Mouse (Mus musculus) hindbrain, embryonic 15.5 days (tissue): ENCODE data around the gene Plscr3. TPM values are rescaled to one million over a fixed set of nuclear protein-coding genes. Genes with fewer than 3 reads are reported as not detected.
A peak's percentile ranks its signal among the peaks of the same experiment; 100 is the strongest.

Source experiments
- ATAC-seq: fragments of 200-750 bp; cut with Nextera tagmentation; 2 replicates; pipeline ENCODE4 v1.8.0; 2017; ENCODE audit warnings: low read depth, moderate number of reproducible peaks, moderate TSS enrichment; ENCODE audit not compliant: low FRiP score
- H3K27ac ChIP-seq: fragments of 300-500 bp; sonication (generic); replicated peaks from 2 replicates; pipeline ENCODE4 v1.5.1; 2015; ENCODE audit warnings: mild to moderate bottlenecking, inconsistent platforms
- H3K27me3 ChIP-seq: fragments of 300-500 bp; sonication (generic); 2 replicates; pipeline ENCODE4 v1.6.1; 2015; ENCODE audit warnings: control low read depth, inconsistent platforms
- H3K36me3 ChIP-seq: fragments of 300-500 bp; sonication (generic); 2 replicates; pipeline ENCODE4 v1.6.1; 2015; ENCODE audit warnings: control low read depth, inconsistent platforms
- H3K4me1 ChIP-seq: fragments of 300-500 bp; sonication (generic); replicated peaks from 2 replicates; pipeline ENCODE4 v1.6.1; 2015; ENCODE audit warnings: control low read depth, inconsistent platforms
- H3K4me2 ChIP-seq: fragments of 300-500 bp; sonication (generic); 2 replicates; pipeline ENCODE4 v1.6.1; 2015; ENCODE audit warnings: moderate library complexity, mild to moderate bottlenecking, inconsistent platforms
- H3K4me3 ChIP-seq: fragments of 300-500 bp; sonication (generic); 2 replicates; pipeline ENCODE4 v1.5.1; 2015; ENCODE audit warnings: mild to moderate bottlenecking, inconsistent platforms
- H3K9ac ChIP-seq: fragments of 300-500 bp; sonication (generic); 2 replicates; pipeline ENCODE4 v1.6.1; 2015; ENCODE audit warnings: inconsistent platforms
- H3K9me3 ChIP-seq: fragments of 300-500 bp; sonication (generic); 2 replicates; pipeline ENCODE4 v1.6.1; 2016; ENCODE audit warnings: control low read depth, inconsistent platforms
- WGBS: fragments of 180-500 bp; shearing (Covaris S2); methylation state at CpG from one replicate; pipeline ENCODE4 v1.1.7; 2015; 5-methylcytosine and 5-hydroxymethylcytosine counted together
- polyA plus RNA-seq: library from polyadenylated mRNA; unstranded; fragments of >200 nt; fragmentation: Nextera tagmentation; extraction: Ambion mirVana; gene quantifications from 2 replicates; pipeline ENCODE4 v1.2.1, GENCODE M21; 2015

Plscr3 gene
- polyA plus RNA-seq, 1 experiment from 2014 or later, result 47.5 TPM

DNA sequence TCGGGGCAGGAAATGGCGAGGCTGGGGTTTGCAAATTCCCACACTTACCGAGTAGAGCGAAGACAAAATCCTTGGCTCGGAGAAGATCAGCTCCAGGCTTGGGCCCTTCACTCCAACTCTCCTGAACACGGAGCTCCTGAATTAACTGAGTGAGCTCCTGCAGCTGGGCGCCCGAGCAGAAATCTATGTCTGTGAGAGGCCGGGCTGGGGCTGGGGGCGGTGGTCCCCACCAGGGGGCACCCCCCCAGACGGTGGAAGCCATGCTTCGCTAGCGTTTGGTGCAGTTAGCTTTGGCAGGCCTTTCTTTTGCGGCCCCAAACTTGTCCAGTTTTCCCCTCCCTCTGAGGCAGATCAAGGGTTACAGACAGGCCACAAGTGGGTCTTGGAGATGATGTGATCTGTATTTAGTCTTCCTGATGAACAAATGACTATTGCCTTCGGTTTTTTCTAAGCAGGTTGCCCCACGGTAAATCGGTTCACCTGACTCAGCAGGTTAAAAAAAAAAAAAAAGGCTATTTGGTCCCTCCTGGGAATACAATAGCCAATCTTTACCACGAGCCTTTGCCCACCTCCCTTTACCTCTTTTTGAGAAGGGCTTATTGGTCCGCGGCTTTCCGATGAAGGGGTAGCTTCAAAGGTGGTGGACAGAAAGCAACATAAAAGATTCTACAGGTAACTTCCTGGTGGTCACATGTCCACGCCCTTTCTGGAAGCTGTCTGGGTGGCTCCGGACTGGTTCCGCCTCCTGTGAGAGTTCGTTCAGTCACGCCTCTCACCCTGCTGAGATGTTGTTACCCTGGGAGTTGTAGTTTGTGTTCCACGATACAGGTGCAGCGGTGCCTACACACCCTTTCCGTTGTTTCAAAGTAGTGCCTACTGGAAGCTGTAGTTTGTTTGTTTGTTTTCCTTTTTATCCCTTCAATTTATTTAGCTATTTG, 40.9 kb upstream of the Plscr3 start, which contains the start of gene Tmem102:
Gene Tmem102 (minus strand): TSS at position 653 of the 938 bp plus-strand sequence.
- H3K36me3 ChIP-seq, result no peaks in the 10 kb centered on the region
- no peak within 1 kb of the TSS for H3K27ac ChIP-seq
- no peak for ATAC-seq
- no peaks in the 10 kb centered on the region for H3K9me3 ChIP-seq
- H3K4me2 ChIP-seq, result peak within 1 kb of the TSS; percentile 94
- H3K9ac ChIP-seq, result no peak within 1 kb of the TSS
- peaks cover 24% of the 10 kb centered on the region for H3K27me3 ChIP-seq
- peak within 1 kb of the TSS; percentile 69 for H3K4me3 ChIP-seq
- H3K4me1 ChIP-seq, result peaks cover 45% of the 10 kb centered on the region
- 5% methylated on average over 29 of the region's 29 CpGs for WGBS

DNA sequence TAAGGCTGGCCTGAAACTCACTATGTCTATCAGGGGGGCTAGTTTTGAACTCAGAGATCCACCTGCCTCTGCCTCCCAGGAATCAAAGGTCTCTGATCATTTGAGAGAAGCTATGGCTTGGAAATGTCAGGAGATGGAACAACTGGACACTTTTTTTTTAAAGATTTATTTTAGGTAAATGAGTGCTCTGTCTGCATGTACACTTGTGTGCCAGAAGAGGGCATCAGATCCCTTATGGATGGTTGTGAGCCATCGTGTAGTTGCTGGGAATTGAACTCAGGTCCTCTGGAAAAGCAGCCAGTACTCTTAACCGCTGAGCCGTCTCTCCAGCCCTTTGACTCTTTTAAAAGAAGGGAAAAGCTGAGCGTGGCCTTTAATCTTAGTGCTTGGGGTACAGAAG, 39.8 kb upstream of the Plscr3 start:
- H3K27ac ChIP-seq, result no peak overlapping the region
- H3K27me3 ChIP-seq, result peaks cover 24% of the 10 kb centered on the region
- H3K36me3 ChIP-seq, result no peaks in the 10 kb centered on the region
- ATAC-seq, result no peak
- H3K9ac ChIP-seq, result no peak overlapping the region
- H3K4me1 ChIP-seq, result peaks cover 38% of the 10 kb centered on the region
- no peak overlapping the region for H3K4me2 ChIP-seq
- H3K4me3 ChIP-seq, result no peak overlapping the region
- WGBS, result 78% methylated on average over 4 of the region's 4 CpGs
- H3K9me3 ChIP-seq, result no peaks in the 10 kb centered on the region

DNA sequence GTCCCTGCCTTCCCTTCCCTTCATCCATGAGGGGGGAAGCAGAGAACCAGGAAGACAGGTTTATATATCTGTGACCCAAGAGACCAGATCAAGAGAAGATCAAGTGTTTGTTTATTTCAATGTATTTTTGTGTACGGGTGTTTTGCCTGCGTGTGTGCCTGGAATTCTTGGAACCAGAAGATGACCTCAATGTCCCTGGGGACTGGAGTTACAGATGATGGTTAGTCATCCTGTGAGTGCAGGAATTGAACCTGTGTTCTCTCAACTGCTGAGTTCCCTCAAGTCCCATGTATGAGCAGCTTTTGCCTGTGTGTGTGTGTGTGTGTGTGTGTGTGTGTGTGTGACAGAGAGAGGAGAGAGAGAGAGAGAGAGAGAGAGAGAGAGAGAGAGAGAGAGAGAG, 38.5 kb upstream of the Plscr3 start:
- H3K4me2 ChIP-seq, result no peak overlapping the region
- no peak overlapping the region for H3K27ac ChIP-seq
- H3K27me3 ChIP-seq, result peaks cover 24% of the 10 kb centered on the region
- peaks cover 25% of the 10 kb centered on the region for H3K4me1 ChIP-seq
- no peaks in the 10 kb centered on the region for H3K9me3 ChIP-seq
- no peaks in the 10 kb centered on the region for H3K36me3 ChIP-seq
- no peak for ATAC-seq
- H3K4me3 ChIP-seq, result no peak overlapping the region
- 74% methylated on average over 2 of the region's 2 CpGs for WGBS
- no peak overlapping the region for H3K9ac ChIP-seq

DNA sequence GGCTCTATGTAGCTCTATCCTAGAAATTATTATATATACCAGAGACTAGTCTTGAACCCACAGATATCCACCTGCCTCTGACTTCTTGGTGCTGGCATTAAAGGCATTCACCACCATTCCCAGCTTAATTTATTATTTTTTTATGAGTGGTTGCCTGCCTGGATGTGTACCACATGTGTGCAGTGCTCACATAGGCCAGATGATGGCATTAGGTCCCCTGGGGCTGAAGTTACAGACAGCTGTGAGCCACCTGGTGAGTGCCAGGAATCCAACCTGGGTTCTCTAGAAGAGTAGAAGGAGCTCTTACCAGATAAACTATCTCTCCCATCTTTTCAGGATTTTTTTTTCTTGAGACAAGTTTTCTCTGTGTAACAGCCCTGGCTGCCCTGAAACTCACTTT, 35.9 kb upstream of the Plscr3 start:
- Histone ChIP-seq H3K27me3 (peaks cover 16% of the 10 kb centered on the region), H3K27ac (no peak overlapping the region), H3K4me3 (no peak overlapping the region), H3K9ac (no peak overlapping the region), H3K36me3 (no peaks in the 10 kb centered on the region), H3K4me1 (no peaks in the 10 kb centered on the region), H3K9me3 (no peaks in the 10 kb centered on the region), H3K4me2 (no peak overlapping the region)
- no peak for ATAC-seq

DNA sequence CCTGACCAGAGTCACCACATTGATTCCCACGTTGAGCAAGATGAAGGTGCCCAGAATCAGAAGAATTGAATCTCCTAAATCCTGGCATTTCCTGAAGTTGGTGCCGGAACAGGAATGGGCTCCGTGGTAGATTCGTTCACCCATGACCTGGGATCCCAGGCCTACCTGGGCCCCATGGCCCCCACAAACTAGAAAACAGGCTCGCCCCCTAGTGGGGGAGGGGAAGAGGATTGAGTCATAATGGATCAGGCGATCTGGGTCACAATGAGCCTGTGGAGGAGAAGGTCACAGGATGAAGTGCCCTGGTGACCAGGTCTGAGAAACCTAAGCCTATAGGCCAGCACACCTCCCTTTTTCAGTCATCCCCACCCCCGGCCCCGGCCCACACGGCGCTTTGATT, 31.0 kb upstream of the Plscr3 start, which contains the start of gene Gm39566:
Gene Gm39566 (minus strand): TSS at position 144 of the 400 bp plus-strand sequence.
- no peak for ATAC-seq
- Histone ChIP-seq H3K9me3 (no peaks in the 10 kb centered on the region), H3K27me3 (no peaks in the 10 kb centered on the region), H3K4me3 (no peak within 1 kb of the TSS), H3K4me1 (no peaks in the 10 kb centered on the region), H3K9ac (no peak within 1 kb of the TSS), H3K27ac (no peak within 1 kb of the TSS), H3K4me2 (no peak within 1 kb of the TSS), H3K36me3 (no peaks in the 10 kb centered on the region)
- WGBS, result 66% methylated on average over 10 of the region's 10 CpGs

DNA sequence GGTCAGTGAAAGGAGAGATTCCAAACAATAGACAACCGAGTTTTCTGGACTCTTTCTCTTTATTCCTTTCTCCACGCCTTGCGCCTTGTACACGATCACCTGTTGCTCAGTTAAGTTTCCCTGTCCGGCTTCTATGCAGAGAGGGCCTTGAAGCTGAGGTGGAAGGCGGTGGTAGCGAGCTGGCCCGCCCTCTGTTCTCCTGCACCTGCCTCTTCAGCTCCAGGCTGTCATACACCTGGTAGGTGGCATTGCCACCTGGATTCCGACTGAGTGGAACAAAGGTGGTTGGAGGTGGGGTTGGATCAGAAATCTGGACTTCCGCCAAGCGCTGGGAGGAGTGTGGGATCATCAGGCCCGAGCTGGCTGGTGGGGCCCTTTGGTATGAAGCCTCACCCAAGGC, 29.7 kb upstream of the Plscr3 start:
- H3K4me3 ChIP-seq, result no peak overlapping the region
- ATAC-seq, result no peak
- H3K27me3 ChIP-seq, result no peaks in the 10 kb centered on the region
- 92% methylated on average over 12 of the region's 12 CpGs for WGBS
- H3K9ac ChIP-seq, result no peak overlapping the region
- no peak overlapping the region for H3K27ac ChIP-seq
- H3K4me1 ChIP-seq, result no peaks in the 10 kb centered on the region
- no peaks in the 10 kb centered on the region for H3K36me3 ChIP-seq
- H3K4me2 ChIP-seq, result no peak overlapping the region
- H3K9me3 ChIP-seq, result no peaks in the 10 kb centered on the region

DNA sequence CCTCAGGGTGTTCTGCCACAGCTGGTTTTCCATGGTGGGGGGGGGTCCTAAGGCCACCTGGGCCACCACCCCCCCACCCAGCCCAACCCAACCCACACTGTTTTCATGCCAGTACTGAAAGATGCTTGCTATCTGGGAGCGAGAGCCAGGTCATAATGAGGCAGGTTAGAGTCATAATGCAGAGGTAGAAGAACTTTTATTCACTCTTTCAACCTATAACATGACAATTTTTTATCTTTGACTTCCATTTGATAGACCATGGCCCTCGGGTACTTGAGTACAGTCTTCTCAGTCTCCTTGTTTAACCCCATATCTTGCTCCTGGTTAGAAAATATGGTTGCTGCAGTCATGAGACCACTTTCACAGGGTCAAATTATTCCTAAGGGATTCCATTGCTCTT, 27.8 kb upstream of the Plscr3 start, which contains the start of gene Spem2:
Gene Spem2 (minus strand): TSS at position 101 of the 400 bp plus-strand sequence.
- H3K4me3 ChIP-seq, result no peak within 1 kb of the TSS
- H3K9me3 ChIP-seq, result no peaks in the 10 kb centered on the region
- no peaks in the 10 kb centered on the region for H3K4me1 ChIP-seq
- ATAC-seq, result no peak
- H3K9ac ChIP-seq, result no peak within 1 kb of the TSS
- no peak within 1 kb of the TSS for H3K4me2 ChIP-seq
- H3K27me3 ChIP-seq, result no peaks in the 10 kb centered on the region
- 88% methylated on average over 2 of the region's 2 CpGs for WGBS
- no peak within 1 kb of the TSS for H3K27ac ChIP-seq
- no peaks in the 10 kb centered on the region for H3K36me3 ChIP-seq

DNA sequence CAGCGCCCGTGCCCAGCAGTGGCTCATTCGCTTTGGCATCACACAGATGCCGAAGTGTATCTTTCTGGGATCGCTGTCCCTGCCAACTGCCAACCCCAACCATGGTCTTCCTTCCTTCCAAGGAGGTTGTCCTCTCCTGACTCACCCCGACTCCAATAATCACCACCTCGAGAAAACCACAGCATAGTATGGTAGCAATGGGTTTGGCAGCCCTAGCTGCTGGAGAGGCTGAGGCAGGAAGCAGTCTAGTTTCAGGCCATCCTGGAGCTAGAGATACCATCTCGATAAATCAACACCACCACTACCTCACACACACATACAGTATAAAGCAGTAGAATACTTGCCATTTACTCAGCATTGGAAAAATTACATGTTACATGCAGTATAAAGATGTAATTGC, 27.3 kb upstream of the Plscr3 start:
- H3K4me1 ChIP-seq, result no peaks in the 10 kb centered on the region
- H3K9me3 ChIP-seq, result no peaks in the 10 kb centered on the region
- H3K4me2 ChIP-seq, result no peak overlapping the region
- WGBS, result 94% methylated on average over 8 of the region's 8 CpGs
- no peak overlapping the region for H3K27ac ChIP-seq
- H3K9ac ChIP-seq, result no peak overlapping the region
- H3K36me3 ChIP-seq, result no peaks in the 10 kb centered on the region
- no peaks in the 10 kb centered on the region for H3K27me3 ChIP-seq
- H3K4me3 ChIP-seq, result no peak overlapping the region
- no peak for ATAC-seq

DNA sequence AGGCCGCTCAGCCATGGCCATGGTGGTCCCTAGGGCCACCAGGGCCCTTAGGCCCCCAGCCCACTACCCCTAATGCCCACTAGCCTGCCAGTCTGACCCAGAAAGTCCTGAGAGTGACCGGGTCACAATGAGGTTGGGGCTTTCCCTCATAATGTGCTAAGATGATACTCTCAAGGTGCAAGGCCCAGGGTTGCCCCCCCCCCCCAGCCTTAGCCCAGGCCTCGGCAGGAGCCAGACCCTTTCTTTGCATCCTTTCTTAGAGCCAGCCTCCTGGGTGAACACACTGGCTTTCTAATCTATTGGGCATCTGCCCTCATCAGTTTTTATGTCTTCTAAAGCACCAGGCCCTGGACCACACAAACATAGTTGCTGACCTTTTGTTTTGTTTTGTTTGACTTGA, 24.1 kb upstream of the Plscr3 start, which contains the start of gene Spem1:
Gene Spem1 (minus strand): TSS at position 101 of the 400 bp plus-strand sequence.
- H3K4me1 ChIP-seq, result no peaks in the 10 kb centered on the region
- H3K27me3 ChIP-seq, result no peaks in the 10 kb centered on the region
- no peaks in the 10 kb centered on the region for H3K9me3 ChIP-seq
- no peak within 1 kb of the TSS for H3K27ac ChIP-seq
- WGBS, result 87% methylated on average over 3 of the region's 3 CpGs
- no peak within 1 kb of the TSS for H3K4me3 ChIP-seq
- H3K36me3 ChIP-seq, result peaks cover 28% of the 10 kb centered on the region
- H3K9ac ChIP-seq, result no peak within 1 kb of the TSS
- no peak for ATAC-seq
- no peak within 1 kb of the TSS for H3K4me2 ChIP-seq

DNA sequence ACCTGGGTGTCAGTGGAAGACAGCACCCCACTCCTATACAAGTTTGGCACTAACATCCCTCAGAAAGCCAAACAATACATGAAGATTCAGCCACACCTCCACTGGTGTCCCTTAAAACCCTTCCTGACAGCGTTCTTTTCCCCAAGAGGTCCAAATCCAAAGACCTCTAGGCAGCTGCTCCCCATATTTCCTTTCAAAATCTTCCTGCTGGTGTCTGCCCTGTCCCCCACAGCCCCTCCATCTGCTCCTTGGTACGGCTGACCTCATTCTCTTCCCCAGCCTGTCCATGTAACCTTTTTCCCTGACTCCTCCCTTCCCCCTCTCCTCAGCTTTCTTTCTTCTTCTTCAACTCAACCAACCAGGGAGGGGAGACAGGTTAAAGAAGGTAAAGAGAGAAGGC, 22.7 kb upstream of the Plscr3 start:
- Histone ChIP-seq H3K27ac (no peak overlapping the region), H3K4me2 (no peak overlapping the region), H3K4me3 (no peak overlapping the region), H3K9me3 (no peaks in the 10 kb centered on the region), H3K27me3 (no peaks in the 10 kb centered on the region), H3K9ac (no peak overlapping the region), H3K36me3 (peaks cover 40% of the 10 kb centered on the region), H3K4me1 (no peaks in the 10 kb centered on the region)
- WGBS, result 73% methylated on average over 2 of the region's 2 CpGs
- no peak for ATAC-seq

DNA sequence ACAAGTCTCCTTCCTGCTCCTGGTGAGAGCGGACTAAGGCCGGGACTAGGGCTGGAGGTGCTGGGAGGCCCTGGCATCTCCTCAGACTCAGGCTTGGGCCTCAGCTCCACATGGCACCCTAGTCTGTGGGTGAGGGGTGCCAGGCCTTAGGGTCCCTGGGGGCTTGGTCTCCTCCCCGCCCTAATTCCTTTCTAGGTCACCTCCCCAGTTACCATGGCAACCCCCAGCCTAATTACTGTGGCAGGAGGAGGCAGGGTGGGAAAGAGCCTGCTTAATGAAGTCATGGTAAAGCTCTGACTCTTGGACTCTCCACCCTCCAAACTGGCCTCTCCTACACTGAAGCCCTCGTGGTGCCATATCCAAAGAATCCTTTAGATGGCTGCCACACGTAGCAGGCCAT, 17.3 kb upstream of the Plscr3 start:
- Histone ChIP-seq H3K4me2 (no peak overlapping the region), H3K9ac (no peak overlapping the region), H3K27me3 (no peaks in the 10 kb centered on the region), H3K4me1 (peaks cover 14% of the 10 kb centered on the region), H3K27ac (no peak overlapping the region), H3K36me3 (peaks cover 64% of the 10 kb centered on the region), H3K9me3 (no peaks in the 10 kb centered on the region), H3K4me3 (no peak overlapping the region)
- 0 out of 2 replicates have a peak, but pooled peaks have one; percentile 19 for ATAC-seq
- WGBS, result 52% methylated on average over 5 of the region's 5 CpGs

DNA sequence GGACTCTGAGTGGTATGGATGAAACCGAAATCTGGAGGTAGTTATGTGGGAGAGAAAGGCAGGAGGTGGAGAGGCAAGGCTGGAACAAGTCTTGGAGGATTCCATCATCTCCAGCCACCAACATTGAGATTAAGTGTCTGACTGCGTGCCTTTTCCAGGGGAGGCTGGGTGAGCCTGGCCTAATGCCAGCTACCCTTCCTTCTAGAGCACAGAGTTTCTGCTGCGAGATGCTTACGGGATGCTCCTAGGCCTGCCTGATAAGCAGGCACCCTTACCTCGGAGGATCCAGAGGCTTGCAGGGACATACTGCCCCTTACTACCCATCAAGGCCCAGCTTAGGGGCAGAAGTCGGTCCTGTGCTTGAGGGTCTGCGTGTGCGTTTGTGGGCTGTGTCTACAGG, 12.6 kb upstream of the Plscr3 start:
- Histone ChIP-seq H3K27me3 (no peaks in the 10 kb centered on the region), H3K4me1 (peaks cover 39% of the 10 kb centered on the region), H3K27ac (peak overlapping the region; percentile 6; the same call in 1 of the 2 replicates), H3K4me2 (peak overlapping the region; percentile 96), H3K9ac (peak overlapping the region; percentile 97), H3K4me3 (peak overlapping the region; percentile 91), H3K9me3 (no peaks in the 10 kb centered on the region), H3K36me3 (peaks cover 24% of the 10 kb centered on the region)
- 50% methylated on average over 8 of the region's 8 CpGs for WGBS
- ATAC-seq, result no peak
